ENCODE assay signal across 24 mouse cellular contexts in genomic region chr6:113864812-113865211, GRCm38 (mm10).
"Had no signal": no experiment of that assay in that cellular context is flagged by ENCODE, and none has a peak within 500 bp of the region (broad histone marks: within the 10 kb centered on the region; RNA-seq: fewer than 3 reads in every experiment).

No protein-coding gene starts in this region.

- H3K4me2 ChIP-seq: limb, embryonic 12.5 days; limb, embryonic 15.5 days; liver, embryonic 12.5 days; lung, embryonic 15.5 days; midbrain, embryonic 12.5 days; midbrain, embryonic 15.5 days had no signal

- ATAC-seq: intestine, embryonic 16.5 days; liver, embryonic 12.5 days; midbrain, embryonic 15.5 days had no signal

- H3K36me3 ChIP-seq: limb, embryonic 12.5 days; limb, embryonic 15.5 days; liver, embryonic 12.5 days; liver, embryonic 15.5 days; lung, embryonic 15.5 days; midbrain, embryonic 12.5 days; midbrain, embryonic 15.5 days had no signal

- H3K27ac ChIP-seq: limb, embryonic 12.5 days; limb, embryonic 15.5 days; liver, embryonic 12.5 days; liver, embryonic 15.5 days; lung, embryonic 15.5 days; macrophage; midbrain, embryonic 12.5 days; midbrain, embryonic 15.5 days; stomach, postnatal 0 days had no signal

- H3K27me3 ChIP-seq: limb, embryonic 12.5 days; limb, embryonic 15.5 days; liver, embryonic 12.5 days; liver, embryonic 15.5 days; lung, embryonic 15.5 days; midbrain, embryonic 12.5 days; midbrain, embryonic 15.5 days had no signal

- H3K4me3 ChIP-seq: limb, embryonic 12.5 days; limb, embryonic 15.5 days; liver, embryonic 12.5 days; liver, embryonic 15.5 days; lung, embryonic 15.5 days; midbrain, embryonic 12.5 days; midbrain, embryonic 15.5 days had no signal

- H3K9ac ChIP-seq: limb, embryonic 12.5 days; limb, embryonic 15.5 days; liver, embryonic 12.5 days; liver, embryonic 15.5 days; lung, embryonic 15.5 days; midbrain, embryonic 12.5 days; midbrain, embryonic 15.5 days had no signal

- H3K4me1 ChIP-seq: limb, embryonic 12.5 days; limb, embryonic 15.5 days; liver, embryonic 12.5 days; lung, embryonic 15.5 days had no signal

- H3K9me3 ChIP-seq: limb, embryonic 12.5 days; limb, embryonic 15.5 days; liver, embryonic 12.5 days; liver, embryonic 15.5 days; lung, embryonic 15.5 days; midbrain, embryonic 12.5 days; midbrain, embryonic 15.5 days had no signal

- DNase-seq: kidney, adult 18-20 months; kidney, adult 9 months; kidney, postnatal 14 days; kidney, postnatal 4 days; layer of hippocampus, adult 9-11 months; layer of hippocampus, postnatal 36 days; left cerebral cortex, postnatal 4 days; lung, adult 18-20 months; lung, postnatal 14 days; retina, postnatal 1 day; right cerebral cortex, postnatal 4 days; thymus, adult 2 months; thymus, postnatal 14 days; thymus, postnatal 4 days had no signal
